Mouse (Mus musculus): ENCODE results near the gene Krtap8-1.

Krtap8-1 gene

DNA sequence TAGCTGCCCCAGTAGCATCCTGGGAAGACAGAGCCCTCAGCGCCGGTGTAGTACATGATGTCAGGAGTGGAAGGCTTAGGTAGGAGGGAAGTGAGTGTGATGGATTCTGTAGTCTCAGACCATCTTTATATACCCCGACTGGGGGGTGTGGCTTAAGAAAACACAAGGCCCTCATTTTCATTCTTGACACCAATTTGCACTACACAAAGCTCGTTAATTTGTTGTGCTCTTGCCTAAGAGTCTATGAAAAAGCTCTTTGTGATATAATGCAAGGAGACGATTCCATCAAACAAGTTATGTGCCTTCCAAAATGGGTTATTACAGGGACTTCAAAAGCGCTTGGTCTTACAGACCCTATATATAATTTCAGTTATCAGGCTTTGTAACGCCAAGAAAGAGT is at the start of gene Krtap8-1:
Gene Krtap8-1 (minus strand): TSS at position 101 of the 400 bp plus-strand sequence.
- no peak for DNase-seq

DNA sequence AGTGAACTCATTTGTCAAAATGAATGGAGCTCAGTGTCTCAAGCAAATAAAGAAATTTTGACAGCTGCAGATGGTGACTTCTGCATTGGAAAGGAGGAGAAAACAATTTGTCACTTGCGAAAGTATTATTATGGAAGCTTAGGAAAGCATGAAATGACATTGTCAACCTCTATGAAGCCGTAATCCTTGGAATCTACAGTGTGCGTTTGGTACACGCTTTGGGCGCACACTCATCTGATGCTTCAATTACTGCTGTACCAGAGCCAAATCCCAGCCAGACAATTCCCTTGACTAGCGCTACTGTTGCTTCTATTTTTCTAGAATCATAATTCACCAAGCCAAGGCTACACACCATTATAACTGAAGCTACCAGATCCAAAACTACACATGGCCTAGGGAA is 49.6 kb upstream of the Krtap8-1 start:
- DNase-seq = no peak

DNA sequence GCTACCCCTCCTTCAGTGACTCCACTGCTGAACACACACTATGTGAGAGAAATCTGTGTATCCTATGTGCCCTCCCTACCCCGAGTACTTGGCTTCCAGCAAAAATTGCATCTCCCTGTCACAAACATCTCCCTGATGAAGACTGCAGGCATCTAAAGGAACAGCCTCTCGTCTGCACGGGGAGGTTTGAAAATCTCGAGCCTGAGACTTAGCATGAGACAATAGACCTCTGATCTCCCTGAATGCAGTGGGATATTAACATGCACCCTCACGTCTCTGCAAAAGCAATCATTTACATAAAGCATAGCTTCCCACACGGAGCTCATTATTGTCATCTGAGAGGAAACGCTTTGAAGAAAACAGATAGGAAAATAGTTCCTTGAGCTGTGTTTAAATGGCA is 42.8 kb upstream of the Krtap8-1 start:
- no peak for DNase-seq

DNA sequence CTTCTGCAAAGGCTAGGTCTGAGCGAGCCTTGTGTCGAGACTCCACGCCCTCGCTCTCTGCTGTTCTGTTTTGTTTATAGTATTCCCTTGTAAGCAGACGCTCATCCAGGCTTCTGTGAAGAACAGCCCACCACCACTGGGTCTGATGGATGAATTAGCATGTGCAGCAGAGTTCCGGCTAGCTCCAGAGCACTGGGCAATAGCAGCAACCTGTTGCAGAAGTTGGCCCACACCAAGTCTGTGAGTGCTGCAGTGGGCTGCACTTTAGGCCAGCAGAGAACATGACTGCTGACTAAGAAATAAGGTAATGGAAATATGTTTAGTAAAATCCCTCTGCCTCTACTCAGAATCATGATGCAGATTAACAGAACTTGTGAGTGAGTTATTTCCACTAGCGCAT is 42.1 kb upstream of the Krtap8-1 start:
- DNase-seq = no peak

DNA sequence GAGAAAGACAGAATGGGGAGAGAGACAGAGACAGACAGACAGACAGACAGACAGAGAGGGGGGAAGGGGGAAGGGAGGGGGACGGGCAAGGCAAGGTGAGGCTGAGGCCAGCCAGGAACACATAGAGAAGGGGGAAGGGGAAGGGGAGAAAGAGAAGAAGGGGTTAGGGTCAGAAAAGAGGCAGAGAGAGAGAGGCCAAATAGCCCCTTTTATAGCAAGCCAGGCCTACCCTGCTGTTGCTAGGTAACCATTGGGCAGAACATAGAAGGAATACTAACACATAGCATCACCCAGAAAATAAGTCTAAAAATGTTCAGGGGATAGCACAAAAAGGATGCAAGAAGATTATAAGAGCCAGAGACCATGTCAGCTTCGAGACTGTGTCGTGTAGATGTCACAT is 40.6 kb upstream of the Krtap8-1 start:
- no peak for DNase-seq

DNA sequence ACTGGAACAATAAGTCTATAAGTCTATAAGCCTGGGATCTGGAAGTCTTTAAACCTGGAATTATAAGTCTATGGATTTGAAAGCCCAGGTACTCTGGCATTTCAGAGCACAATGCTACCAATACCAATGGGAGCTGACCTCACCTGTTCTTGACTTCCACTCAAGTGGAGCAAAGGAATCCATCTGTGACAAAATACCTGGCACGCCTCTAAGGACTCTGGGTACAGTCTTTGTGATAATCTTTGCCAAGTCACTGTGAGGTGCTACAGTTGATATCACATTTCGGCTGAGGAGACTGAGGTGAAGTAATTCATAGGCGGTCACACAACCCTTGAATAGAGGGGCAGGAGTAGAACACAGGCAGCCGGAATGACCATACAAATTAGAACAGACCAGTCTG is 33.2 kb upstream of the Krtap8-1 start:
- DNase-seq = no peak

DNA sequence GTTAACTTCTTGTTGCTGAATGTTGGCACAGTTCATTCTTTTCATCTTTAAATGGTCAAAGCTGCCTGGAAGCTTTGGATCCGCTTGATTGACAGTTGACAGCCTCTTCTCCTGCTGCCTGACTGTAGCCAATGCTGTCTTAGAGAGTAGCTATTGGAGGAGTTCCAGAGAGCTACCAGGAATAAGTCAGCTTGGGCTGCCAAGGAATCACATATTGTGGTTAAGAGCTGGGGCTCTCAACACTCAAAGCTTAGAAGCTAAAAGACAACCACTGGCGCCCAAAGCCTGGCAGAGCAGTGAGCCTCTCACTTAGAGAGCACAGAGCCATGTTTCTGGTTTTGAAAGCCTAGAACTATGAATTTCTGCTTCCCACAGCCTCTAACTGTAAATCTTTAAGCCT is 32.8 kb upstream of the Krtap8-1 start:
- no peak for DNase-seq

DNA sequence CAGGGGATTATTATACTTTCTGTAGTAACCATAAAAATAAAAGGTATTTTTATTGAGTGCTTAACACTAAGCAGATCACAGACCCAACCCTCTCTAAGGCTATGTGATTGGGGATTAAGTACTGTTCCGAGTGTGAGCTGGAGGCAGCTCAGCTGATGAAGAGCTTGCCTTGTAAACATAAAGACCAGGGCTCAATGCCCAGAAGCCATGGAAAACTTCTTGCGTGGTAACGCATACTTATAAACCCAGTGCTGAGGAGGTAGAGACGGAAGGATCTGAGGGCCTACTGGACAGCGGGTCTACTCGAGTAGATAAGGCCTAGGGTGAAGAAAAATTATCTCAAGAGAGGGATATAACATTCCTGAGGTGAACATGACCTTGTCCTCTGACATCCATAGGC is 32.3 kb upstream of the Krtap8-1 start:
- no peak for DNase-seq

DNA sequence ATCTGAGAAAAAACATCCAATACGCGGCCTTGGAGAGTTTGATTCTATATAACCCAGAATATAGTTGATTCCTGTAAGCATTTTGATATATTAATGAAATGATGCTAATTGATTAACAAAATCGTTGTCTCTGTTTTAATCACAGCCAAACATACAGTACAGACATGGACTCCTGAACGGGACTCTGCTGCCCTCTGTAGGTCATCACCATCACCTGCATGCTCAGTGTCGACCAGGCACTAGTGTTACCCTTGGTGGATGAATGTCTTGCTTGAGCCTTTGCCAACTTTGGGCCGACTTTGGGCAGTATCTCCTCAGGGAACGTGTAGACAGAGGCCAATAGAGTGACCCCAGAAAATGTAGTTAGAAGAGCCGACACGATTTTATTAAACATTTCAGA is 29.9 kb upstream of the Krtap8-1 start:
- peak; percentile 42 for DNase-seq

DNA sequence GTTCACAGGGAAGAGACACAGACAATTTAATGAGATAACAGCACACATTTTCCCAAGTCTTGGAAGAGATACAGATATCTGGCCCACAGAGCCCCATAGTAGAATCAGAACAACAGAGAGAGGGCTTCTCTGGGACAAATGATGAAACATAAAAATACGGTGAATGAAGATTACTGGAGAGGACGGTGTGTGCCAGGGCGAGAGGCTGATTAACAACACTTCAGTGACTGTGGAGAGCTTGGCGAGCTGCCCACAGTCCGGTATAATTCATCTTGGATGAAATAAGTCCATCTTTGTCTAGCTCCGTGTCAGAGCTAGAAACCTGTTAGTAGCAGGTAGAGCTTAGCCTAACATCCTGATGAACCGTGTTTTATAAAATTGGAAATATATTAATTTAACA is 25.7 kb upstream of the Krtap8-1 start:
- no peak for DNase-seq

DNA sequence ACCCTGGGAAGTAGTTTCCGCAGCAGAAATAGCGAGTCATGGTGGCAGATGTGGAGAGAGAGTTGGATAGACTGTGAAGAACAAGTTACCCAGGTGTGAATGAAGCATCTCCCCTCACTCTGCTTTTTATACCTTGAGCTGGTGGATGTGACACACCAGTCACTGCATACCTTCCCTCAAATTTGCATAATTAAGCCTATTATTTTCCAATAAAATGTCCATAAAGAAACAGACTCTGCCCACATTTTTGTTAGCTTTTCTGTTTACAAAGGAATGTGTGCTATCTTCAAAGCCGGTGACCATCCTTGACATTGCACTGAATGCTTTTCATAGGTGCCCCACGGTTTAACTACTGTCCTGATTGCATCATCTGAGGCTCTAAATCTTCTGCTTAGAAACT is 20.5 kb upstream of the Krtap8-1 start, which contains the start of gene Krtap7-1:
Gene Krtap7-1 (minus strand): TSS at position 101 of the 400 bp plus-strand sequence.
- DNase-seq = no peak

DNA sequence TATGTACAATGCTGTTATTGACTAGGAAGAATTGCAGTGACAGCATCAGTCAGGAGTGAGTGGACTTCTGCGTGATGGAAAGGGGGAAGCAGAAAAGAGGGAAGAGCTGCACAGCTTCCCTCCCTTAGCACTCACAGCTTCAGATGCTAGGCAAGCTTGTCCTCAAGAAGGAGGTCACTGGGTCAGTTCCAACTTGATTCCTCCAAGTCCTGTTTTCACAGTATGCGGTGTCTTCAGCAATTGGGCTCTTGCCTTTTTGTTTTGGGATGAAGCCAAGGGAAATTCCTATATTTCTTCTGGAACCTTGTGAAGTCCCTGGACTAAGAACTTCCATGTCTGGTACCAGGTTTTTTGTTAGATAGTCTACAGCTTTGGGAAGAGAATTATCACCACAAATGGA is 15.8 kb upstream of the Krtap8-1 start:
- no peak for DNase-seq

DNA sequence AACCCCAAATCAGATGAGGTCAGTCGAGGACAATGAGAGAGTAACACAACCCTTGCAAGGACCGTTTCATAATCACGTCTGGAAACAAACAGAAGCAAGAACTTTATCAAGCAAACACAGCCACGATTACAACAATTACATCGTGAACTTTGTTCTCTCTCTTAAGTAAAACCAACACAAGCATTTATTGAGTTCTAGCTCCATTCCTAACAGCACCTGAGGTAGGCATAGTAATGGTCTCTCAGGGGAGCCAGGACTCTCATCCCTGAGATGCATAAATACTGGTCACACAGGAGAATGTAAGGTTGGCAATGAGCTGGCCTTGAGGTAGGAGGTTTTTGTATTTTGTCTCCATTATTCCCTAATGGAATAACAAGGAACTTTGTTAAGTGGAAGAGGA is 14.1 kb upstream of the Krtap8-1 start:
- no peak for DNase-seq

DNA sequence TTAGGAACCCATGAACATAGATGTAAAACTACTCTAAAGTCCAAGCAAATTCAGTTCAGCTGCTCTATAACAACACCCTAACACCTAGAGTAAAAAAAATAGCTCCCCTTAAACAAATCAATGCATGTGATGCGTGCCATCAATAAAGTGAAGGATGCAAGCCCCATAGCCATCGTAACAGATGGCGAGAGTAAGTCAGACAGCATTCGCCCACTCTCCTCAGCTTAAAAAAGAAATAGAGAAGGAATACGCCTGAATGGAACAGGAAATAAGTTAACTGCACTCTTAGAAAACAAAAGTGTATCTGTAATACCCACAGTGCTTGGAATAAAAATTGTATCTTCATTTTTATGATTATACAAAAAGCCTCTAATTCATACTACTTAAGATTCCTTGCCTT is 9.2 kb upstream of the Krtap8-1 start:
- DNase-seq = no peak

DNA sequence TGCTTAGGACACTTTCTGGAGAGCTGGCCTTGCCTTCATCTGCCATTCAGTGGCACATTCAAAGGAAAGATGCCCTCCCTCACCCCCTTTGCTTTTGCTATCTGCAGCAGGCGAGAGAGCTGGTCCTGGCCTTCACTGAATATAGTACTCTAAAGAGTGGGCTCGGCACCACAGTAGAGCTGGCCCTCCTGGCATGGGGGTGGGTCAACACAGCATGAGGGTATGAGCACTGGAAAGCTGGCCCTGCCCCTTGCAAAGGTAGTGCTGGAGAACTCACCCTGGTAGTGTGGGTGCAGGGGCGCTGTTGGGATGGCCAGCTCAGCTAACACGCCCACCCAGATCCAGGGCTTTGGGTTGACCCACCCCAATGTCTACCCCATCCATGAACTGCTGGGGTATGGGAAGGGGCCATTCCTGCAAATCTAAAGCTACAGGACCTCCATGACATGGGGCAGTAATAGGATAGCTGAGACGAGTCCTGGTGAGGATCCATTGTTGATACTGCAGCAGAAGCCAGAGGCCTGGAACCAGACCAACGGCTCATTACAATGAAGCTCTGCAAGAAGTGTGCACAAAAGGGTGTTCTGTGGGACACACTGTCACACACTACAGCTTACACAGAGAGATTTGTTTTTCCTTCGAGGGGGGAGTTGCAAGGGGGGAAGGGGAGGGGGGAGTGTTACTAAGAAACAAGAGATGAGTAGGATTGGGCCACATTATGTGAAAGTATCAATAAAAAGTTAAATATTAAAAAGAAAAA is 7.8 kb upstream of the Krtap8-1 start:
- no peak for DNase-seq

DNA sequence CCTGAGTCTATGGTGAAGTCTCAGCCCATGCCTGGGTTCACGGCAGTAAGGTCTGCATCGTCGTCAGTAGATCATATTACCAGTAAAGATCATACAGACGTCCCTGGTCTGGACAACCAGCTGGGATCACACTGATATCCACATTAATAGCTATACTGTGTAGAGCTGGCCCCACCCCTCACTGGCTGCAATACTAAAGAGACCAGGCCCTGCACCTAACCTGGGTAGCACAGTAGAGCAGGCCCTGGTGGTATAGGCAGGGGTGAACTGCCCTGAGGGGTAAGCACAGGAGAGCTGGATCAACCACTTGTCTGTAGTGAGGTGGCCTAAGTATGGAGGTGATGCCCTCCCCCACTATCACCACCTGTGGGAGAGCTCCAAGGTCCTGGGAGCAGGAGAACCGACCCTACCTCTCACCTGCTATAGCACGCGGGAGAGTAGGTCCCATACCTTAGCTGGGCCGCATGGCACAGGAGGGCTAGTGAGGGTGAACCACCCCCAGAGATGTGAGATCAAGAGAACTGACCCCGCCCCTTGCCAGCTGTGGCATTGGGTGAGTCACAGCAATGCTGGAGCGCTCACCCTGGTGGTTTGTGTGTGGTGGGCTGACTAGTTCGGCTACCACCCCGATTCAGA is 10.0 kb downstream of the Krtap8-1 start:
- no peak for DNase-seq

DNA sequence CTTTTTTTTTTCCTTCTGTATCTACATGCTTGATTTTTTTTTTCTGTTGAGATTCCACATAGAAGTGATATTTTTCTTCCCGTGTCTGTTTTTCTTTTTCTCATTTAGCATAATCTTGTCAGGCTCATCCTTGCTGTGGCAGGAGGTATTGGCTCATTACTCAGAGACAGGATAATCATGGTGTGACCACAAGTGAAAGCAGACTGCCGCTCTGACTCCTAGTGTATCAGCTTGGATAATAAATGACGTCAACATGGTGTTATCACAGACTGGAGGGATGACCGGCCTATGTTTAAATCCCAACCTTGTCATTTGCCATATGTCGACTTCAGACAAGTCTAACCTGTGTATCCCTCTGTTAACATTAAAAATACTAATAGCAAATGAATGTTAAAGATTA is 26.6 kb downstream of the Krtap8-1 start:
- no peak for DNase-seq

Measured in kidney, adult 9 months (tissue).